Mouse (Mus musculus) left cerebral cortex, postnatal 4 days (tissue): ENCODE data around the gene Med12l. TPM values are rescaled to one million over a fixed set of nuclear protein-coding genes. Genes with fewer than 3 reads are reported as not detected.

Source experiments
- DNase-seq: peaks from one replicate; pipeline ENCODE4 v3.0.0-alpha.2; 2022
- intact Hi-C: fragments of 180-260 bp; cut with DNase I; formaldehyde crosslinking; loops from one replicate; pipeline ENCODE4 v1.15.1; 2025
- total RNA-seq, 2 experiments: library from RNA; stranded (reverse); gene quantifications; 2 replicates each; pipeline ENCODE4 v1.2.3; 2021

Gene Med12l
- 10 to 100 TPM; 23.0 to 25.4 TPM for total RNA-seq

GRCm38 (mm10) chr3:59005271-59005995 is at the start of gene Med12l:
Gene Med12l (plus strand): TSS chr3:59005825.
- intact Hi-C loops, result loop anchor here (10.0 kb wide), 1 partner anchor 221 kb away; no protein-coding TSS in a partner anchor
- DNase-seq, result peak; percentile 82

- no peak for DNase-seq
- intact Hi-C loops, result no loop called here
Observed at GRCm38 (mm10) chr3:58961166-58961565, 44.5 kb upstream of the Med12l start.

- intact Hi-C loops, result no loop called here
- DNase-seq, result no peak
Observed at GRCm38 (mm10) chr3:58977413-58977812, 28.2 kb upstream of the Med12l start.

GRCm38 (mm10) chr3:58977906-58978622 is 27.6 kb upstream of the Med12l start:
- no peak for DNase-seq
- intact Hi-C loops, result no loop called here

DNA sequence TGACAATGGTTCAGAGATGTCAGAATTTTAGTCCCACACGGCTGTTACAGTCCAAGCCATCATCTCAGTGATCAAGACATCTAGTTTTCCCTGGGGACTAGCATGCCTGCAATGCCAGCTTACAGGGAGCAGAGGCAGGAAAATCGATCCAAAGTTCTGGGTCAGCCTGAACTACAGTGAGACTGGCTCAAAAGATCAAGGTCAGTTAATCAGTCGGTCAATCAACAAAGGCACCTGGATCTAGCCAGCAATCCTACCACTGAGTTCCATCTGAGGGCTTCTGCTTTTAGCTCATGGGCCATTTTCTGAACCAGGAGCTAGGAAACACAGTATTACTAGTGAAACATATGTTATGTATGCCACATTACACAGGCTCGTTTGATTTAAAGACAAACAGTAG is 25.0 kb upstream of the Med12l start:
- no peak for DNase-seq
- intact Hi-C loops, result loop anchor here (5.0 kb wide), 1 partner anchor 82 kb away; no protein-coding TSS in a partner anchor

GRCm38 (mm10) chr3:58982896-58983837 is 22.5 kb upstream of the Med12l start:
- DNase-seq, result peak; percentile 62
- intact Hi-C loops, result loop anchor here (5.0 kb wide), 1 partner anchor 79 kb away; no protein-coding TSS in a partner anchor

- DNase-seq, result no peak
- intact Hi-C loops, result loop anchor here (5.0 kb wide), 1 partner anchor 78 kb away; no protein-coding TSS in a partner anchor
Observed at GRCm38 (mm10) chr3:58983838-58984598, 21.6 kb upstream of the Med12l start.

- intact Hi-C loops, result no loop called here
- no peak for DNase-seq
Observed at GRCm38 (mm10) chr3:58985816-58986215, 19.8 kb upstream of the Med12l start.

GRCm38 (mm10) chr3:58989374-58989773 is 16.3 kb upstream of the Med12l start:
- DNase-seq, result no peak
- intact Hi-C loops, result no loop called here

DNA sequence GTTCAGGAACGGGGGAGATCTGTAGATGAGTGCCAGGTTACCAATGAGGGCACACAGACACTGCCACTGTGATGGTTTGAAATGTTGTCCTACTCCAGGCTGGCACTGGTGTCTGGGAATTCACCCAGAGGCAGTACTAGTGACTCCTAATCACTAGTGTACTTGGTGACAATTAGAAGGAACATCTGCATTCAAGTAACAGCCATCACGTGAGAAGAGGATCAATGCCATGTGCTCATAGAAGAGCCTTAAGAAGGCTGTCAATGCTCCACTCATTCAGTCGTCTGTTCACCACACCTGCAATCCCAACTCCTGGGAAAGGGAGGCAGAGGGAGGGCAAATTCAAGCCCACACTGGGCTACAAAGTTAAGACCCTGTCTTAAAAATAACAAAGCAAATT is 15.1 kb upstream of the Med12l start:
- intact Hi-C loops, result no loop called here
- DNase-seq, result no peak

GRCm38 (mm10) chr3:58992122-58992521 is 13.5 kb upstream of the Med12l start:
- no peak for DNase-seq
- intact Hi-C loops, result no loop called here

DNA sequence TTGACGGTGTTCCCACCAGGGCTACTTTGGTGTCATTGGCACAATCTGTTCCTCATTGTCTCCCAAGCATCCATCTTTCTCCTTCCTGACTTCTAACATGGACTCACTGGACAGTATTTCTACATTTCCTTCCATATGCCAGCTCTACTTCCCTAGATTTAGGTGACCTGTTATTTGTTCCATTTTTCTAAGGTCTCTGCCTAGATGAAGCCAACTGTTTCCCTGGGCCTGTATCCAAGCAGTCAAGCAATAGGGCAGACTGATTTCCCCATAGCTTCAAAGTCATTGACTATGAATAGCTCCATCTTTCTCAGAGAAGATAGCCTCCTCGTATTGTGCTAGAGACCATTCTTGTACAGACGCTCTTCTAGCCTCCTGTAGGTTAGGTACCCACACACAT is 12.0 kb upstream of the Med12l start:
- DNase-seq, result no peak
- intact Hi-C loops, result no loop called here

GRCm38 (mm10) chr3:59003756-59004155 is 1.9 kb upstream of the Med12l start:
- DNase-seq, result no peak
- intact Hi-C loops, result loop anchor here (10.0 kb wide), 1 partner anchor 219 kb away; no protein-coding TSS in a partner anchor

GRCm38 (mm10) chr3:59005996-59006730 is 538 bp downstream of the Med12l start:
- intact Hi-C loops, result loop anchor here (10.0 kb wide), 1 partner anchor 221 kb away; no protein-coding TSS in a partner anchor

DNA sequence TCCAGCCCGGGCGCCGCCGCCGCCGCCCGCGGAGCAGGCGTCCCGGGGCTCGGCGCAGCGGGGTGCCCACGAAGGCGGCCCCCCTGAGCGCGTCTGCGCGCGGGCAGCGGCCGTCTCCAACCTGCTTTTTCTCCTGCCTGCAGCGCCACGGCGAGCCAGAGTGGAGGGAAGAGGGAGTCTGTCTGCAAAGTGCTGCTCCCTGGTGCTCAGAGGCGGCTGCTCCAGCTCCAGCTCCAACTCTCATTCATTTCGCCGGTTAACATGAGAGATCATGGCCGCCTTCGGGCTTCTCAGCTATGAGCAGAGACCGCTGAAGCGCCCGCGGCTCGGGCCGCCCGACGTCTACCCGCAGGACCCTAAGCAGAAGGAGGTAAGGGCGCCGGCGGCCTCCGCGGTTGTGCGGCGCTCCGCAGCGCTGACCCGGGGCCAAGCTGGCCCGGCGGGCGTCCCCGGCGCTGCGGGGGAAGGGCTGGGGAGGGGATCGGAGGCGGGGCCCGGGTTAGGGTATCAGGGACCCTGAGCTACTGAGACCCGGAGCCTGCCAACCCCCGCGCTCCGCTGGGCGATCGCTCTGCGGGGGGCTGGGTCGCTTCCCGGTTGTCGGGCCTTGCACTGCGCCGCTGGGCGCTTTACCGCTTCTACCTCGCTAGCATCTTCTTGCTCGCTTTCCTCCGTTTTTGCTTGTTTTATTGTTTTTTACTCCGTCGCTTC is 1.3 kb downstream of the Med12l start:
- intact Hi-C loops, result loop anchor here (10.0 kb wide), 1 partner anchor 222 kb away; no protein-coding TSS in a partner anchor
- DNase-seq, result peak; percentile 84

More at GRCm38 (mm10) chr3:59005996-59006730, 538 bp downstream of the Med12l start:
- DNase-seq, result peak; percentile 75

DNA sequence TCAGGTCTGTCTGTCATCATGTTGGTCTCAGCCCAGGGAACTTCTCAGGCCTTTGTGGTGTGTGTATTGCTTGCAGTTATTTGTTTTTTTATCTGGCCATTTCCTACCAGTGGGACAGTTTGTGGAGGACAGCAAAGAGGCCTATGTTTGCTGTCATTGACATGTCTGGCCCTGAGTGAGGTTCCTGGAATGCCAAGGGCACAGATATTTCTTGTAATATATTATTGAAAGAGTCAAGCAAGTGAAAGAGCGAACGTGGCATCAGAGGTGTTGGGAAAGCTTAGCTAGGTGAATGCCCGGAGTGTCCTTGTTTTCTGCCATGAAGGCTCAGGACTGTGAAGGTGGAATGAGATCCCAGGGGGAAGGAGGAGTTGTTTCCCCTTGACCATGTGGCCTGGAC is 4.7 kb downstream of the Med12l start:
- intact Hi-C loops, result no loop called here
- no peak for DNase-seq

DNA sequence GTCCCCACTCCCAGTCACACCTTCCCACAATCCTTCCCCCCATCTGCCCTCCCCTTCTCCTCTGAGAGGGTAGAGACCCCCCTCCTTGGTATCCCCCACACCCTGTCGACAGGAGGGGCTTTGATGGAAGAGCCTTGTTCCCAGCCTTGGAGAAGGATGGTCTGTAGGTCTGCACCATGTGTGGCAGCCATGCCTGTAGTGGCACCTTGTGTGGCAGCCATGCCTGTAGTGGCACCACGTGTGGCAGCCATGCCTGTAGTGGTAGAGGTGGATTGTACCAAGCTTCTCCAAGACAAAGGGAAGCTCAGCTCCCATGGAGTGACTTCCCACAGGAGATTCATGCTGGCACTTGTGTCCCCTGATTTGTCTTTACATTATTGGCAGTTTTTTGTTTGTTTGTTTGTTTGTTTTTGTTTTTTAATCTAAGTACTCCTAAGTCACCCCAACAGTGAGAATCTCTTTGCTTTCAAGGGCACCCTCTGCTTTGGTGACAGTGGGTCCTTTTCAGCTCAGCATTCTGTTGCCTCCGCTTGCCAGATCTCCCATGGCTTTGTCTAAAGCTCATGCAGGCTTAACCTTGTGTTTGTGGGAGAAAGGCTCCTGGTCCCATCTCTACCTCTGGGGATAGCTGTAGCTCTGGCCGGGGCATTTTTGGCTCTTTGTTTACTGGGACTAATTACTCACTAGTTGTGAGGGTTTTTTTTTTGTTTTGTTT is 10.2 kb downstream of the Med12l start:
- DNase-seq, result peak; percentile 20
- intact Hi-C loops, result no loop called here

GRCm38 (mm10) chr3:59016501-59016900 is 10.9 kb downstream of the Med12l start:
- no peak for DNase-seq
- intact Hi-C loops, result no loop called here
